17 mouse cellular contexts compared by ENCODE assay signal in the genomic region with DNA sequence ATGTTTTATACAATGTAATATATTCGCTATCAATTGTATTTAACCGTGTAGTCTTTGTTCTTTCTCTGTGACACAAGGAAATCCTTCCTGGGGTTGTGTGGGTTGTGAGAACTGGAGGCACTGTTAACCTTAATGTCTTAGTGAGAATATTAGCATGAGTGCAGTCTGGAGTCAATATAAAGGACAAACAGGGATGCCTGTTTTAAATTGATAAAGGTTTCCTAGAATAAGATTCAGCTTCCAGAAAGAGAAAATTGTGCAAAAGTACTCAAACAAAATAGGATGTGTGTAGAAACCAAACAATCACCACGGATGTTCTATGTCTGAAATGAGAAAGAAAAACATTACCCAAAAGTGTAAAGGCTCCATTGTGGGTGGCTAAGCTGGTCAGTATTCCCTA.
"Had no signal": no experiment of that assay in that cellular context is flagged by ENCODE, and none has a peak within 500 bp of the region (broad histone marks: within the 10 kb centered on the region; RNA-seq: fewer than 3 reads in every experiment).

No protein-coding gene starts in this region.

- ATAC-seq: intestine, postnatal 0 days had no signal

- H3K27me3 ChIP-seq: limb, embryonic 12.5 days; limb, embryonic 15.5 days; stomach, embryonic 15.5 days had no signal

- H3K27ac ChIP-seq: kidney, postnatal 0 days; limb, embryonic 12.5 days; limb, embryonic 15.5 days; stomach, embryonic 15.5 days had no signal

- H3K9ac ChIP-seq: limb, embryonic 12.5 days; limb, embryonic 15.5 days; stomach, embryonic 15.5 days had no signal

- H3K36me3 ChIP-seq: limb, embryonic 12.5 days; limb, embryonic 15.5 days; stomach, embryonic 15.5 days had no signal

- H3K4me2 ChIP-seq: limb, embryonic 12.5 days; limb, embryonic 15.5 days; midbrain, embryonic 11.5 days; stomach, embryonic 15.5 days had no signal

- H3K9me3 ChIP-seq: limb, embryonic 12.5 days; limb, embryonic 15.5 days; stomach, embryonic 15.5 days had no signal

- DNase-seq: kidney, adult 2 months; kidney, postnatal 25 days; layer of hippocampus, postnatal 36 days; left cerebral cortex, postnatal 4 days; lung, adult 2 months; lung, postnatal 14 days; lung, postnatal 4 days; midbrain, embryonic 14.5 days; right cerebral cortex, postnatal 14 days; spleen, adult 18-20 months; thymus, postnatal 25 days had no signal

- H3K4me3 ChIP-seq: limb, embryonic 12.5 days; limb, embryonic 15.5 days; stomach, embryonic 15.5 days had no signal
